Mouse (Mus musculus) kidney, embryonic 15.5 days (tissue): ENCODE measurements at regions not wholly inside any gene's neighbourhood (a gene's known extent, or its start where the extent isn't known, plus 50 kb on each side); places are given as distances from the start of the nearest gene placed in this dataset.
A peak's percentile ranks its signal among the peaks of the same experiment; 100 is the strongest.

ENCODE experiments used
- ATAC-seq: fragments of 200-750 bp; cut with Nextera tagmentation; replicated peaks from 2 replicates; pipeline ENCODE4 v1.8.0; 2017; ENCODE audit warnings: moderate TSS enrichment; ENCODE audit not compliant: low FRiP score
- H3K27ac ChIP-seq: fragments of 300-500 bp; sonication (generic); 2 replicates; pipeline ENCODE4 v1.5.1; 2015; ENCODE audit warnings: mild to moderate bottlenecking, inconsistent platforms
- H3K27me3 ChIP-seq: fragments of 300-500 bp; sonication (generic); 2 replicates; pipeline ENCODE4 v1.6.1; 2015; ENCODE audit warnings: inconsistent platforms
- H3K36me3 ChIP-seq: fragments of 300-500 bp; sonication (generic); 2 replicates; pipeline ENCODE4 v1.6.1; 2015; ENCODE audit warnings: inconsistent platforms
- H3K4me1 ChIP-seq: fragments of 300-500 bp; sonication (generic); 2 replicates; pipeline ENCODE4 v1.6.1; 2015; ENCODE audit warnings: inconsistent platforms
- H3K4me2 ChIP-seq: fragments of 300-500 bp; sonication (generic); 2 replicates; pipeline ENCODE4 v1.6.1; 2015; ENCODE audit warnings: moderate library complexity, mild to moderate bottlenecking, inconsistent platforms
- H3K4me3 ChIP-seq: fragments of 300-500 bp; sonication (generic); replicated peaks from 2 replicates; pipeline ENCODE4 v1.5.1; 2015; ENCODE audit warnings: mild to moderate bottlenecking, inconsistent platforms
- H3K9ac ChIP-seq: fragments of 300-500 bp; sonication (generic); 2 replicates; pipeline ENCODE4 v1.6.1; 2015; ENCODE audit warnings: mild to moderate bottlenecking, inconsistent platforms
- H3K9me3 ChIP-seq: fragments of 300-500 bp; sonication (generic); replicated peaks from 2 replicates; pipeline ENCODE4 v1.6.1; 2016; ENCODE audit warnings: inconsistent platforms
- WGBS: fragments of 180-500 bp; shearing (Covaris S2); methylation state at CpG from one replicate; pipeline ENCODE4 v1.1.7; 2015; ENCODE audit warnings: mixed read lengths; 5-methylcytosine and 5-hydroxymethylcytosine counted together

DNA sequence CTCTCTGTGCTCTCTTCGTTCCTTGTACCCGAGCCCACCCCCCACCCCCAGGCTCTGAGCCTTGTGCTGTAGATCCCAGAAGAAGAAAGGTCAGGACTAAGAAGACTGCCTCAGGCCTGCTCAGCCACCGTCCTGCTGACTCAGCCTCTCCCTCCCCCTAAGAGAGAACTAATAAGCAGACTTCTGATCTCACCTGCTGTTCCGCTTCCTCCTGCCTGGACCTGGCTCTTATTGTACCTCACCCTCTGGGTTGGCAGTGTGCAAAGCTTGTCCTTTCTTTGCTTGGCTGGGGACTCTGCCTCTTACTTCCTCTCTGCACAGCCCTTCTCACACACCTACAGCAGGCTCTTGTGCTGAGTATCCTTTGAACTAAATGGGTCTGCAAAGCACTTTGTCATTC is 91.3 kb upstream of the Serbp1 start:
- H3K36me3 ChIP-seq = no peaks in the 10 kb centered on the region
- H3K4me1 ChIP-seq = no peaks in the 10 kb centered on the region
- no peaks in the 10 kb centered on the region for H3K27me3 ChIP-seq
- H3K4me3 ChIP-seq = no peak overlapping the region
- H3K27ac ChIP-seq = no peak overlapping the region
- ATAC-seq = peak; percentile 62; the same call in 1 of the 2 replicates
- no peaks in the 10 kb centered on the region for H3K9me3 ChIP-seq
- no peak overlapping the region for H3K4me2 ChIP-seq
- no peak overlapping the region for H3K9ac ChIP-seq
- WGBS = 32% methylated on average over 4 of the region's 4 CpGs

GRCm38 (mm10) chr6:67145969-67146368 is 92.0 kb upstream of the Serbp1 start:
- ATAC-seq = no peak
- Histone ChIP-seq H3K4me1 (no peaks in the 10 kb centered on the region), H3K27me3 (no peaks in the 10 kb centered on the region), H3K9me3 (no peaks in the 10 kb centered on the region), H3K36me3 (no peaks in the 10 kb centered on the region), H3K4me3 (no peak overlapping the region), H3K4me2 (no peak overlapping the region), H3K9ac (no peak overlapping the region), H3K27ac (no peak overlapping the region)
- 40% methylated on average over 5 of the region's 5 CpGs for WGBS

DNA sequence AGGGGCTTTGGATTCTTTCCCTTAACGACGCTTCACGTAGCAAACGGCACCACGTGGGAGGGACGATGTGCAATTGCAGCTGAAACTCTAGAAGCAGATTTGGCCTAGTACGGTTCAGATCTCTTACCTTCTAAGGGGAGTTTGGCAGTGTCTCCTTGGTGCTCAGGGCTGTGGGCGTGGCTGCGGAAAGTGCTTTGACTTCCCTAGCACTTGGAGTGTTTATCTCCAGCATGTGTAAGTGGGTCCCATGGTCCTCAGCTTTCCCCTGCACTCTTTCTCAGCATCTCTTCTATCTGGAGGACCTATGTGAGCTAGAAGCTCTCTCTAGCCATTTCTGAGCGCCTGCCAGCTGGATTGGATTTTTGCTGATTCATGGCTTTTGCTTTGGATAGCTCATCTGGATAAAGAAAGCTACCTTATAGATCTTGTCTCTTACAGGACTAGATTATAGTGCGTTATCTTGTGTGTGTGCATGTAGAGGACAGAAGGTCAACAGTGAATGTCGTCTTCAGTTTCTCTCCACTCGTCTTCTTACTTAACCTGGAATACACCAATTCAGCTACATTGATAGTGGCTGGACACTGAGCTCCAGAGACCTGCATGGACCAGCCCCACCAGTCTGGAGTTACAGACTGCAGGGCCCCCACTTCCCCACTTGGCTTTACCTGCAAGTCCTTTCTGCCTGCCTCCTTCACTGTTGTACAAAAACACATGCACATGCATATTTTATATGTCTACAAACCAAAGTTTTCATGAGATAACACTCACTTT is 92.8 kb upstream of the Serbp1 start:
- 43% methylated on average over 13 of the region's 13 CpGs for WGBS
- H3K36me3 ChIP-seq = no peaks in the 10 kb centered on the region
- 0 out of 2 replicates have a peak, but pooled peaks have one; percentile 24 for ATAC-seq
- no peak overlapping the region for H3K4me3 ChIP-seq
- H3K27me3 ChIP-seq = no peaks in the 10 kb centered on the region
- H3K9ac ChIP-seq = no peak overlapping the region
- no peaks in the 10 kb centered on the region for H3K4me1 ChIP-seq
- H3K4me2 ChIP-seq = no peak overlapping the region
- H3K27ac ChIP-seq = no peak overlapping the region
- no peaks in the 10 kb centered on the region for H3K9me3 ChIP-seq

- Histone ChIP-seq H3K4me2 (no peak overlapping the region), H3K4me3 (no peak overlapping the region), H3K9me3 (no peaks in the 10 kb centered on the region), H3K9ac (no peak overlapping the region), H3K27me3 (no peaks in the 10 kb centered on the region), H3K36me3 (no peaks in the 10 kb centered on the region), H3K4me1 (0 out of 2 replicates have a peak, but pooled peaks cover 8% of the 10 kb centered on the region), H3K27ac (no peak overlapping the region)
- no peak for ATAC-seq
- WGBS = 39% methylated on average over 4 of the region's 4 CpGs
Measured at GRCm38 (mm10) chr6:67142179-67142578, 95.8 kb upstream of the Serbp1 start.

DNA sequence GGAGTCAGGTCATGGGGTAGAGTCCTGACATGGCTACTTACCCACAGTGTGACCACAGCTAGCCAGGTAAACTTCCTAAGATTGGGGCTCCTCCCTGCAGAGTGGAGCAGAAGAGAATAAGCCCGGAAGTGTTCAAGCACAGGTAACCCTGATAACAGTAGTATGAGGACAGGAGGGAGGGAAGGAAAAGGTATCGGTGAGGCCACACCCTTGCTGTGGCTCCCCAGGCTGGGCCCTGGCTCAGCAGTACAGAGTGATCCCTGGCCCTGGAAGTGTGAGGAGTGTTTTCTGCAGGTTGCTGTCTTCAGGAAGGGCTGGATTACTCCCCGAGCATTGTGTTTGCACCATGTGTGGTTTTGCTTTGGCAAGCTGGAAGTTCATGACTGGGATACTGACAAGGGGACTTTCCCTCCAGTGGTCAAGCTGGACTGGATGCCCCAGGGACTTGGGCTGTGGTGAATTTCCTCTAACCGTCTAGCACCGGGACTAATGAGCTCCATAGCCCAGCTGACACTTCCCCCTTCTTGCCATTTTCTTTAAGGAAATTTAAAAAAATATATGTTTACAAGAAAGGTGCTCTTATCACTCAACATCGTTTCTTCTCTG is 97.2 kb upstream of the Serbp1 start:
- peaks cover 12% of the 10 kb centered on the region; the same call in 1 of the 2 replicates for H3K4me1 ChIP-seq
- no peak overlapping the region for H3K4me3 ChIP-seq
- no peak overlapping the region for H3K27ac ChIP-seq
- no peak overlapping the region for H3K9ac ChIP-seq
- 67% methylated on average over 6 of the region's 6 CpGs for WGBS
- ATAC-seq = no peak
- H3K4me2 ChIP-seq = no peak overlapping the region
- H3K9me3 ChIP-seq = no peaks in the 10 kb centered on the region
- no peaks in the 10 kb centered on the region for H3K27me3 ChIP-seq
- H3K36me3 ChIP-seq = no peaks in the 10 kb centered on the region

- no peak overlapping the region for H3K4me2 ChIP-seq
- 76% methylated on average over 3 of the region's 3 CpGs for WGBS
Measured at GRCm38 (mm10) chr6:67139012-67139375, 99.0 kb upstream of the Serbp1 start.

DNA sequence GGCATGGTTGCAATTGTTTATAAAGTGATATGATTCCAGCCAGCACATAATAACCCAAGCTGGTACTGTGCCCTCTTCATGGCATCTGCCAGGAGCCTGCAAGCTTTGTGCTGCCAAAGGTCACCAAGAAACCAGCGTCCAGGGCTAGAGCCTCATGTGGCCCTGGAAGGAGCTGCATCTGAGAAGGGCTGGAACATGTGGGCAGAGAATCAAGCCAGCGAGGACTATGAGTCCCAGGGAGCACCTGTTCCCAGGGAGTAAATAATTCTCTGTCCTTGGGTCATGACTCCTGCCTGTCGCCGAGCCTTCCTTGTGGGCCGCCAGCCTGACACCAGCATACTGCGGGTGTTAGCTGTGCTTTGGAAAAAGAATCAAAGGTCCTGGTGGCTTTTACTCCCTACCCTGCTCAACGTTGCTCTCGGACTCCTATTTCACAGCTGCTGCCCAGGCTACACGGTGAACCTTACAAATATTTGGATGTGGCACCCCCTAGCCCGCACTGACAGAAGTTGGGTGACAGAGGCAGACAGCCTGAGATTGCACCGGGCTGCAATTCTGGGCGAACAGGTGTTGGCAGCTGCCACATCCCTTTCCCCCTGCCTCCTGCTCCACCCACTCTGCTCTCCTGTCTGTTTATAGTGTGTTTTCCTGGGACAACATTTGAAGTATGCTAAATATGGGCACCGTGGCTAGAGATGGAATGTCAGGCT is 99.5 kb upstream of the Serbp1 start:
- Histone ChIP-seq H3K27me3 (no peaks in the 10 kb centered on the region), H3K27ac (no peak overlapping the region), H3K4me2 (no peak overlapping the region), H3K9me3 (no peaks in the 10 kb centered on the region), H3K4me1 (peaks cover 20% of the 10 kb centered on the region; the same call in 1 of the 2 replicates), H3K4me3 (no peak overlapping the region), H3K36me3 (no peaks in the 10 kb centered on the region), H3K9ac (no peak overlapping the region)
- 38% methylated on average over 13 of the region's 13 CpGs for WGBS
- peak; percentile 74 for ATAC-seq

More at GRCm38 (mm10) chr6:67139012-67139375, 99.0 kb upstream of the Serbp1 start:
- Histone ChIP-seq H3K27me3 (no peaks in the 10 kb centered on the region), H3K27ac (no peak overlapping the region), H3K4me1 (peaks cover 20% of the 10 kb centered on the region; the same call in 1 of the 2 replicates), H3K9me3 (no peaks in the 10 kb centered on the region), H3K4me3 (no peak overlapping the region), H3K36me3 (no peaks in the 10 kb centered on the region), H3K9ac (no peak overlapping the region)
- no peak for ATAC-seq

- H3K4me2 ChIP-seq = no peak overlapping the region
- H3K27me3 ChIP-seq = no peaks in the 10 kb centered on the region
- 61% methylated on average over 4 of the region's 4 CpGs for WGBS
- H3K36me3 ChIP-seq = no peaks in the 10 kb centered on the region
- H3K27ac ChIP-seq = no peak overlapping the region
- ATAC-seq = no peak
- H3K4me1 ChIP-seq = peaks cover 20% of the 10 kb centered on the region; the same call in 1 of the 2 replicates
- H3K9me3 ChIP-seq = no peaks in the 10 kb centered on the region
- H3K4me3 ChIP-seq = no peak overlapping the region
- no peak overlapping the region for H3K9ac ChIP-seq
Measured at GRCm38 (mm10) chr6:67137482-67137881, 100.2 kb upstream of the Gadd45a start.

DNA sequence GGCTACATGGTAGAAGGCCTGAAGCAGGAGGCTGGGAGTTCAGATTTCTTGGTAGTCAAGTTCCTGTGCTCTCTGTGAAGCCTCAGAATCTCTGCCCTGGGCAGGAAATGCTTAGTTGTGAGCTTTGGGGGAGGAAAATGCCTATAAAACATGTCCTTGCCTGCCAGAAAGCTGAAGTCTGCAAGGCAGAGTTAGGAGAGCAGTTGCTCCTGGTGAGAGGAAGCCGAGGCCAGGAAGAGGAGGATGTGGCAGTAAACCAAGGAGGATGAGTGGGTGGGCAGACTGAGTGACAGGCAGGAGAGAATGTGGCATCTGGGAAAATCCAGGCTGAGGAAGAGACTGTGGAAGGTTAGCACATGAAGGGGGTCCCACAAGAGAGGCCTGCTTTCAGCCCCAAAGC is 97.7 kb upstream of the Gadd45a start:
- Histone ChIP-seq H3K4me2 (no peak overlapping the region), H3K27ac (peak overlapping the region; percentile 74), H3K9ac (no peak overlapping the region), H3K4me1 (peaks cover 28% of the 10 kb centered on the region; the same call in 1 of the 2 replicates), H3K4me3 (no peak overlapping the region), H3K36me3 (no peaks in the 10 kb centered on the region), H3K9me3 (no peaks in the 10 kb centered on the region), H3K27me3 (no peaks in the 10 kb centered on the region)
- 14% methylated on average over 1 of the region's 1 CpGs for WGBS
- ATAC-seq = 0 out of 2 replicates have a peak, but pooled peaks have one; percentile 13

DNA sequence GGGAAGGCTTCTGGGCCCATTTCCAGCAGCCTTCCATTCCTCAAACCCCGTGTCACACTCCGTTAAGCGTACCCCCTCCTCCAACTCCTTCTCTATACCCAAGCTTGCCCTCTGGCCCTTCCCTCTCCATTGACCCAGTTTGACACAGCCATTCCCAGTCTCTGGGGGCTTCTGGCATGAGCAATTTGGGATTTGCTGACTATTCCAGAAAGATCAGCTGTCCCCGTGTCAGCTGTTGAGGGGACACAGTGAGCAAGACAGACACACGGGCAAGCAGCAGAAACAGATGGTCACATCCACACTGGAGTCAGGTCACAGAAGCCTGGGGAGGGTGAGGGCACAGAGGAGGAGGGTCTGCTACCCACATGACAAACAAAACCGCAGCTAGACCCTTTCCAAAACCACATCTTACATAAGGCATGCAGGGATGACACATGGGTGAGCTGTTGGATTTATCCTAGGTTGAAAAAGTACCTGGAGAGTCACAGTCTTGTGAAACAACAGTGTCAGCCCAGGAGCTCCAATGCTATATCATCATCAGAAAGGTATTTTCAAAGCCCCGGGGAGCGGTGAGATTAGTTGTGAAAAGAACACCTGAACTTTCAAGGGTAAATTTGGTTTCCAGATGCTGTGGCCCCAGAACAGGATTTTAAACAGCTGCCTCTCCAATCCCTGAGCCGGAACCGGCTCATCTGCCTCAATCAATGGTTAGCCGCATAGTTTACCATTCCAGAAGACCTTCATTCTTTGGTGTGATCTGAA is 93.5 kb upstream of the Gadd45a start:
- no peaks in the 10 kb centered on the region for H3K9me3 ChIP-seq
- WGBS = 62% methylated on average over 11 of the region's 11 CpGs
- peaks cover 16% of the 10 kb centered on the region; the same call in 1 of the 2 replicates for H3K4me1 ChIP-seq
- no peak; the same call in 1 of the 2 replicates for ATAC-seq
- H3K27me3 ChIP-seq = no peaks in the 10 kb centered on the region
- no peak overlapping the region for H3K4me3 ChIP-seq
- H3K36me3 ChIP-seq = no peaks in the 10 kb centered on the region
- H3K9ac ChIP-seq = no peak overlapping the region
- H3K4me2 ChIP-seq = no peak overlapping the region
- no peak overlapping the region for H3K27ac ChIP-seq

DNA sequence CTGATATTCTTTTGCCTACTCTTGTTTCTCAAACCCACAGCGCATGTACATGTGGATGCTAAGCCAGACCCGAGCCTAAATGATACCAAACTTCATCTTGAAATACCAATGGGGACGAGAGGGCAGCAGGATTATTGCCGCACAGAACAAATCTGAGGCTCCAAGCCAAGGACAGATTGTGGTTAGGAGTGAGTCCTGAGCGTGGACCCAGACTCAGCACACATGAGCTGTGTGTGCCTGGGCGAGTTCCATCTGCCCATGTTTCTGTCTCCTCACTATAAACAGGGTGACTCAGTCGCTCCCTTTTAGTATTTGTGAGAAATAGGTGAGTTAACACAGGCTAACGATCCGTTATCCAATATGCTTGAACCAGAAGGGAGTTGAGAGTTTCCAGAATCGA is 92.4 kb upstream of the Gadd45a start:
- no peaks in the 10 kb centered on the region for H3K27me3 ChIP-seq
- ATAC-seq = no peak
- WGBS = 87% methylated on average over 10 of the region's 10 CpGs

More for the DNA sequence above, 92.4 kb upstream of the Gadd45a start:
- no peaks in the 10 kb centered on the region for H3K36me3 ChIP-seq
- no peak overlapping the region for H3K4me2 ChIP-seq
- no peak overlapping the region for H3K9ac ChIP-seq
- H3K4me3 ChIP-seq = no peak overlapping the region
- no peaks in the 10 kb centered on the region for H3K9me3 ChIP-seq
- H3K4me1 ChIP-seq = peaks cover 8% of the 10 kb centered on the region; the same call in 1 of the 2 replicates
- no peak overlapping the region for H3K27ac ChIP-seq
